Mouse (Mus musculus) CD8-positive naive resting alpha-beta T cell, adult 57 days (primary cell): ENCODE data around the gene Cdc42ep4. TPM values are rescaled to one million over a fixed set of nuclear protein-coding genes. Genes with fewer than 3 reads are reported as not detected.

Source experiments
- total RNA-seq: library from RNA; stranded (reverse); gene quantifications from one replicate; pipeline ENCODE4 v1.2.4, GENCODE M21; 2023

The Cdc42ep4 gene
- 2.5 TPM for total RNA-seq

DNA sequence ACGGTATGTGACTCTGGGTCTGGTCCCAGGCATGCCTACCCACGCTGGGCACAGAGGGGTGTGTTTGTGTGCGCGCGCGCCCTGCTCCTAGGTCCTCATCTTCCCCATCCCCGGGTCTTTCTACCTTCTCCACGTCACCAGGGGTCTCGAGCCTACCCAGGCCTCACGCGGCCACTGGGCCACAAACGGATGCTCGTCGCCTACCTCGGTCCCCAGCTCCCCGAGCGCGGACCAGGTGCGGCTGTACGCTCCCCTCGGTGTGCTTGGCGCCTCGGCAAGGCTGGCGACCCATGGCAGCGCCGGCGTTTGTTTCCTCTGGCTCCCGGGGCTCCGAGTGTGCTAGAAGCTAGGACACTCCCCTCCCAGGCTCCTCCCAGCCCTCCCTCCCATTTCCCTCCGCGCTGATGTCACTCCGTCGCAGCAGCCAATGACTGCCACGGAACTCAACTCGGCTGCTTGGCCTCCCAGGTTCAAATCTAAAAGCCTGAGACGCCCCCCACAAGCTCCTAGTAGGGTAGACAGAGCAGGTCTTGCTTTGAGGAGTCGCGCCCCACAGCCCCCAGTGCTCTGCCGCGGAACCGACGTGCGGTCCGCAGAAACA is at the start of gene Cdc42ep4:
Gene Cdc42ep4 (minus strand): TSS at position 398 of the 601 bp plus-strand sequence.

DNA sequence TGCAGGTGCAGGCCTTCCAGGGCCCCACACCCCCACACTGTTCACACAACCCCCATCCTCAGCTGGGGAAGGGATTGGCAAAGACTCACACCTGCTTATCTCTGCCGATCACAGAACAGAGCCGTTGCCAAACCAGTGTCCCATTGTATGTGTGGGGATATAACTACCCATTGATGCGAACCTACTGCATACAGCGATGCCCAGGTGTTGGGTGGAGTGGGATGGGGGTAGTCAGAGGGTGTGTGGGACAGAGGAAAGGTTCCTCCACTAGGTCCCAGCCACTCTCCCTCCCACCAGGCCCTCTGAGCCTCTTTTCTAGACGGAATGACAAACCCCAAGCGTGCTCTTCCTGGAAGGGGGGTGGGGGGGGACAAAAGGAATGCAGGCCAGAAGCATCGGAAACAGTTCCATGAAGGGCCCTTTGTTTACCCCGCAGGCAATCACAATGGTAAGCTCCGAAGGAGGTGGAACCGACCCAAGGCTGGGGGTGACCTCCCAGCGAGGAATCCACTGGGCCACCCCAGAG is 41.9 kb downstream of the Cdc42ep4 start, which contains the start of gene Cpsf4l:
Gene Cpsf4l (minus strand): TSS at position 287 of the 526 bp plus-strand sequence.

DNA sequence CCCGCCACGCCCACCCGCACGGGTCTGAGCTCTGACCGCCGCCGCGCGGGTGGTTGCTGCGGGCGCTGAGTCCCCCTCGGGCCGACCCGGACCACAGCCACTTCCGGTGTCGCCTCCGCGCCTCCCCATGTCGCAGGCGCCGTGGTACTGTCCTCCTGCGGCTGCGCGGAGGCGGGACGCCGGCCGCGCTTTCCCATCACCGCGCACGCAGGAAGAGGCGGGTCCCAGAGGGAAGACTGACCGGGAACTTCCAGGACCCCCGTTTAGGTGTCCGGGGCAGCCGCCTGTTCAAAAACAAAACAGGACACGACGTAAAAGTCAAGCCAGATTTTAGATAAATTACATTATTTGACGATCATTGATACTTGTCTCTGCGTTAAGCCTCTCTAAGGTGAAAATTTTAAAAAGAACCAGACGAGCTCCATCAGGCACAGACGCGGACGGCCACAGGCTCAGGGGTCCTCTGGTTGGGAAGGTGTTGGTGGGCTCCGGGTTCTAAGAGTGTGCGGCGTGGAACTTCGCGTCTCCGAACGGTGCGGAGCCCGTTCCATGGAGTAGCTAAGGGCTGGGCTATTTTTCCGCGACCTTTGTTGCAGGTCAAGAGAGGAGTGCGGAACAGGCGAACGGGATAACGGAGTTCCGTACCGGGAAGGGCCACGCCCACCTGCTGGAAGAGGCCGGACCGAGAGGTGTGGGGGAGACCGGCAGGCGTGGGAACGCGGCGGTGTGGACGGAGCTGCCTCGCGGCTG is 67.5 kb downstream of the Cdc42ep4 start, which contains the start of the genes Fam104a and D11Wsu47e:
Gene Fam104a (minus strand): TSS at position 199 of the 750 bp plus-strand sequence.
Gene D11Wsu47e (plus strand): TSS at position 456 of the 750 bp plus-strand sequence.

Other genes starting within 250 kb of the Cdc42ep4 start
- not detected for gene Sstr2, start 132.5 kb downstream of the Cdc42ep4 start, total RNA-seq
- gene Cog1, start 102.7 kb downstream of the Cdc42ep4 start, total RNA-seq: 37.2 TPM
- gene Slc39a11, start 101.8 kb downstream of the Cdc42ep4 start, total RNA-seq: 15.1 TPM
- 21.2 TPM for gene Fam104a, start 67.7 kb downstream of the Cdc42ep4 start, total RNA-seq
- gene D11Wsu47e, start 67.5 kb downstream of the Cdc42ep4 start, total RNA-seq: 14.5 TPM
- gene Cpsf4l, start 41.9 kb downstream of the Cdc42ep4 start, total RNA-seq: not detected